Comparison of ENCODE assay signal across 8 mouse cellular contexts in the genomic region with DNA sequence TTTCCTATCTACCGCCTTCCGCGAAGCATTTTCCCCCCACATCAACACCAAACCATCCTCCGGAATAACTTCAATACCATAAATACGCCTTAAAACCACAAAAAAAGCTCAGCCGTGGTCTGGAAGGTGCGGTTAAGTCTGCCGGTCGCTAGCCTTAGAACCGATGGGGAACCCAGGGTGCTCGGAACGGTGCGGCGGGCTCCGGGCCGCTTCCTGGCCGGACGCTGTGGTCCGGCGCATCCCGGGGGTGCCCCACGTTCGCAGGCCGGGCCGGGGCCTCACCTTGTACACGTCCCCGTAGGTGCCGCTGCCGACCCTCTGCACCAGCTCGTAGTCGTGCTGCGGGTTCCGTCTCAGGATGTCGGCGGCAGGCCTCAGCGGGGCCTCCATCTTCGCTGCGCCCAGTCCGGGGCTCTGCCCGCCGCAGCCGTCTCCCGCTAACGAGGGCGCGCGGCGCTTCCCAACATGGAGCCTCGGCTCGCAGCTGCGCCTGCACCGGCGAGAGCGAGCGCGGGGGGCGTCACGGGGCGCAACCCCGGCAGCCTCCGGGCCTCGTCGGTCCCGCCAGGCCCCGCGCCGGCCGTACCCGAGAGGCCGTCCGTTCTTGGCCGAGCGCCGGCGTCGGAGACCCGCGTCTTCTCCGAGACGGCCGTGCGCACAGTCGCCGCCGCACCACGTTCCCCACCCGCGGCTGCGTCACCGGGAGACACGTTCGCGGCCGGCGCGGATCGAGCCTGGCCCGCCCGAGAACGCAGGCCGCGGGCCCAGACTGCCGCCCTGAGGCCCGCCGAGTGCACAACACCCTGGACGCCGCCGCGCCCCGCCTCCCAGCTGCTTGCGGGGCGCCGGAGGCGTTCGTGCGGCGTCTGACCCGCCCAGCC. TPM values are rescaled to one million over a fixed set of nuclear protein-coding genes. Genes with fewer than 3 reads are reported as not detected.
DNase-seq lines count a peak whose midpoint lies in the region; ATAC-seq lines count a peak whose summit lies in the region.

A gene (plus strand): TSS at position 244 of the 881 bp plus-strand sequence.
A gene (minus strand): TSS at position 830 of the 881 bp plus-strand sequence.

- ATAC-seq in granulocyte monocyte progenitor cell, adult 5-6 weeks (replicated peaks; ENCODE audit: poor library complexity, severe bottlenecking), result peak; percentile 89
- ATAC-seq in midbrain, embryonic 11.5 days (ENCODE audit: low FRiP score), result peak; percentile 97

- no peaks in the 10 kb centered on the region for H3K27me3 ChIP-seq in embryonic facial prominence, embryonic 10.5 days (replicated peaks; ENCODE audit: low read depth, poor library complexity, severe bottlenecking)
- H3K27me3 ChIP-seq in midbrain, embryonic 11.5 days (ENCODE audit: control insufficient read depth, insufficient read depth, low read length), result no peaks in the 10 kb centered on the region

- H3K4me2 ChIP-seq in midbrain, embryonic 11.5 days, result peak within 1 kb of the TSS; percentile 59

- peaks cover 47% of the 10 kb centered on the region for H3K4me1 ChIP-seq in embryonic facial prominence, embryonic 10.5 days
- peaks cover 20% of the 10 kb centered on the region for H3K4me1 ChIP-seq in midbrain, embryonic 11.5 days (ENCODE audit: control insufficient read depth, insufficient read depth, low read length)

- H3K27ac ChIP-seq in embryonic facial prominence, embryonic 10.5 days (replicated peaks), result peak within 1 kb of the TSS; percentile 98
- H3K27ac ChIP-seq in midbrain, embryonic 11.5 days (ENCODE audit: low read depth, low read length), result peak within 1 kb of the TSS; percentile 82

- under 1% methylated on average over 118 of the region's 118 CpGs for WGBS in embryonic facial prominence, embryonic 10.5 days
- under 1% methylated on average over 114 of the region's 118 CpGs for WGBS in midbrain, embryonic 11.5 days

- H3K9me3 ChIP-seq in embryonic facial prominence, embryonic 10.5 days, result no peaks in the 10 kb centered on the region
- H3K9me3 ChIP-seq in midbrain, embryonic 11.5 days (ENCODE audit: control insufficient read depth, low read length), result no peaks in the 10 kb centered on the region

- peak; percentile 95 for DNase-seq in adrenal gland, postnatal 14 days
- DNase-seq in embryonic facial prominence, embryonic 10.5 days (ENCODE audit: low spot score), result peak; percentile 92
- peak; percentile 83 for DNase-seq in kidney, adult 11 months
- peak; percentile 89 for DNase-seq in left cerebral cortex, postnatal 4 days
- DNase-seq in midbrain, embryonic 11.5 days (ENCODE audit: low spot score, missing footprints), result peak; percentile 98
- peak; percentile 86 for DNase-seq in right cerebral cortex, postnatal 4 days
- peak; percentile 87 for DNase-seq in yolk sac, embryonic 10.5 days (ENCODE audit: low spot score)

- H3K9ac ChIP-seq in midbrain, embryonic 11.5 days (ENCODE audit: low read length), result peak within 1 kb of the TSS; percentile 96

- H3K4me3 ChIP-seq in embryonic facial prominence, embryonic 10.5 days, result peak within 1 kb of the TSS; percentile 92
- H3K4me3 ChIP-seq in midbrain, embryonic 11.5 days (ENCODE audit: low read depth, low read length), result peak within 1 kb of the TSS; percentile 89

- intact Hi-C loops in left cerebral cortex, postnatal 4 days (cut with DNase I), result loop anchor here (10.0 kb wide), 1 partner anchor 138 kb away; no protein-coding TSS in a partner anchor

- peaks cover 6% of the 10 kb centered on the region; the same call in 1 of the 2 replicates for H3K36me3 ChIP-seq in embryonic facial prominence, embryonic 10.5 days (replicated peaks)
- H3K36me3 ChIP-seq in midbrain, embryonic 11.5 days (ENCODE audit: control insufficient read depth, insufficient read depth, low read length), result no peaks in the 10 kb centered on the region

RNA-seq across cellular contexts. Expression of the first gene that starts in this region (rescaled TPM):
- total RNA-seq in adrenal gland, postnatal 14 days (2021), result 5.4 and 11.5 TPM in 2 replicates
- 11.0 and 11.2 TPM in 2 replicates for polyA plus RNA-seq in embryonic facial prominence, embryonic 10.5 days (2016; fragmentation: Nextera tagmentation; extraction: Ambion mirVana)
- 0.11 TPM in 1 of 2 replicates, not detected in the other for total RNA-seq in granulocyte monocyte progenitor cell, adult 5-6 weeks (2014; fragmentation: Nextera tagmentation)
- total RNA-seq in granulocyte monocyte progenitor cell, adult 5-6 weeks (2017), result 1.4 and 4.5 TPM in 2 replicates
- 100 to 1,000 TPM; 168 to 187 TPM for total RNA-seq in left cerebral cortex, postnatal 4 days (2021)
- 57.4 and 63.1 TPM in 2 replicates for polyA plus RNA-seq in midbrain, embryonic 11.5 days (2014; fragmentation: Nextera tagmentation; extraction: Ambion mirVana)

RNA-seq across cellular contexts. Expression of the second gene that starts in this region (rescaled TPM):
- 31.4 and 34.4 TPM in 2 replicates for total RNA-seq in adrenal gland, postnatal 14 days (2021)
- 31.9 and 33.7 TPM in 2 replicates for polyA plus RNA-seq in embryonic facial prominence, embryonic 10.5 days (2016; fragmentation: Nextera tagmentation; extraction: Ambion mirVana)
- 14.8 and 18.8 TPM in 2 replicates for total RNA-seq in granulocyte monocyte progenitor cell, adult 5-6 weeks (2014; fragmentation: Nextera tagmentation)
- total RNA-seq in granulocyte monocyte progenitor cell, adult 5-6 weeks (2017), result 16.4 and 24.1 TPM in 2 replicates
- 10 to 100 TPM; 48.6 to 57.3 TPM for total RNA-seq in left cerebral cortex, postnatal 4 days (2021)
- 27.7 and 32.8 TPM in 2 replicates for polyA plus RNA-seq in midbrain, embryonic 11.5 days (2014; fragmentation: Nextera tagmentation; extraction: Ambion mirVana)

Comparison
In these comparisons a context has a peak if more than half of its experiments do, and no peak if none do; other contexts are left out.
1. Peak in every context shown above with its lines: DNase-seq, ATAC-seq, H3K4me3 ChIP-seq and H3K27ac ChIP-seq.
2. RNA of the first gene that starts in this region (total RNA-seq): 168 to 187 TPM in left cerebral cortex, postnatal 4 days; 5.4 to 11.5 TPM in adrenal gland, postnatal 14 days and 0.11 to 4.5 TPM in granulocyte monocyte progenitor cell, adult 5-6 weeks; every median in the first group is over 10 times any median in the second.